Mouse (Mus musculus) heart, postnatal 14 days (tissue): ENCODE results near the gene F2rl3. TPM values are rescaled to one million over a fixed set of nuclear protein-coding genes. Genes with fewer than 3 reads are reported as not detected.

ENCODE experiments used
- DNase-seq, 2 experiments: peaks; one replicate each; pipeline ENCODE4 v3.0.0; 2021 to 2022
- intact Hi-C: fragments of 180-260 bp; cut with DNase I; formaldehyde crosslinking; loops from one replicate; pipeline ENCODE4 v1.15.1; 2025
- long read RNA-seq, 2 experiments: library from polyadenylated mRNA; stranded (forward); transcript quantifications; one replicate each; pipeline ENCODE4 v2.0.0; 2021
- total RNA-seq, 2 experiments: library from RNA; stranded (reverse); gene quantifications; 2 replicates each; pipeline ENCODE4 v1.2.3; 2021

The F2rl3 gene
- 1 to 10 TPM; 2.0 to 2.2 TPM for total RNA-seq
- long read RNA-seq, experiment 1, partial matches to known transcripts: 0 of 1 reads
- long read RNA-seq, experiment 1, other reads (novel, unspliced or antisense): 0 of 1 reads
- long read RNA-seq, experiment 2, transcript F2rl3-201 (2 exons, 1,751 nt): major isoform, 6 of 7 reads
- long read RNA-seq, experiment 2, partial matches to known transcripts: 0 of 7 reads
- long read RNA-seq, experiment 2, other reads (novel, unspliced or antisense): 0 of 7 reads

GRCm38 (mm10) chr8:72761322-72762051 lies at the start of gene F2rl3:
Gene F2rl3 (plus strand): TSS chr8:72761880.
- DNase-seq: peak in 1 of 2 experiments; percentile 28
- intact Hi-C loops: no loop called here

DNA sequence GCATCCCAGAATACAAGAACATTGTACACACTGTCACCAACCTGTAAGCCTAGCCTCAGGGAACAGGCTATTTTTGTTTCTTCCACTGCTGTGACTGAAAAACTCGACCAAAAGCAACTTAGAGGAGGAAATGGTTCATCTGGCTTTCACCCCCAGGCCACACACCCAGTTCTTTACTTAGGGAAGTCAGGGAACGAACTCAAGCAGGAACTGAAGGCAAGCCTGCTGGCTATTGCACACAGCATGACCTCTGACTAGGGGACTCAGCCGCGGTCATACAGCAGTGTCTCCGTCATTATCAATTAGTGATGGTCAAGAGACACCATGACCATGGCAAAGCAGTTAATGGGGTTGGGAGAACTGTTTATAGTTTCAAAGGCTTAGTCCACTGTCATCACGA lies 49.1 kb upstream of the F2rl3 start:
- intact Hi-C loops: no loop called here
- DNase-seq: no peak

DNA sequence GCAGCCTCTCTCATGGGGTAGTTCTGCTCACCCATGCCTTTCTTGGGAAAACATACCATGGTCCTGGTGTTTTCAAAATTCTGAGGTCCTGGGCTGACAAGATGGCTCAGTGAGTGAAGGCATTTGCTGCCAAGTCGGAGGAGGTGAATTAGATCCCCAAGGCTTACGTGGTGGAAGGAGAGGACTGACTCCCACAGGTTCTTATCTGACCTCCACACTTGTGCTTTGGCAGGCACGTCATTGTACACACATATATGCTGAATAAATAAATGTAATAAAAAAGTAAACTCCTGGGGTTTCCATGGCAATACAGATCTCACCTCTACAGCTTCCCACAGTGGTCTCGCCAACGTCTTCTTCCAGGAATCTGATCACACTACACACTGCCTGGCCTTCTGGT lies 45.1 kb upstream of the F2rl3 start:
- intact Hi-C loops: no loop called here
- no peak for DNase-seq

GRCm38 (mm10) chr8:72720541-72720940 lies 41.1 kb upstream of the F2rl3 start:
- DNase-seq: no peak
- intact Hi-C loops: no loop called here

- DNase-seq: peak; percentile 95 to 99
- intact Hi-C loops: no loop called here
These were observed 38.7 kb upstream of the F2rl3 start, which contains the start of gene Sin3b for GRCm38 (mm10) chr8:72722769-72723650. Gene Sin3b (plus strand): TSS chr8:72723285.

DNA sequence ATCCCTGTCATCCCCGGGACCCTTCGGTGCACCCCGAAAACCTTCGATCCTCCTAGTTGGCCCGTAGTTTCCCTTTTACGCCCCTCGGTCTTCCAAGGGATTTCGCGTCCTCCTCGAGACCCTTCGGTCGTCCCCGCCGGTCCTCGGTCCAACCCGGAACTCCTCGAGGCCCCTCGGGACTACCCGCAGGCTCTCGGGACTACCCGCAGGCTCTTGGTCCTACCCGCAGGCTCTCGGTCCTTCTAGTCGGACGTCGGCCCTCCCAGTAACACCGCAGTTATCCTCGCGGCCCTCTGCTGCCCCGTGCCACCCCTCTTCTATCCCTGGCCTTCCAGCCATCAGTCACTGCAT lies 38.1 kb upstream of the F2rl3 start:
- DNase-seq: peak; percentile 19 to 38
- intact Hi-C loops: no loop called here

DNA sequence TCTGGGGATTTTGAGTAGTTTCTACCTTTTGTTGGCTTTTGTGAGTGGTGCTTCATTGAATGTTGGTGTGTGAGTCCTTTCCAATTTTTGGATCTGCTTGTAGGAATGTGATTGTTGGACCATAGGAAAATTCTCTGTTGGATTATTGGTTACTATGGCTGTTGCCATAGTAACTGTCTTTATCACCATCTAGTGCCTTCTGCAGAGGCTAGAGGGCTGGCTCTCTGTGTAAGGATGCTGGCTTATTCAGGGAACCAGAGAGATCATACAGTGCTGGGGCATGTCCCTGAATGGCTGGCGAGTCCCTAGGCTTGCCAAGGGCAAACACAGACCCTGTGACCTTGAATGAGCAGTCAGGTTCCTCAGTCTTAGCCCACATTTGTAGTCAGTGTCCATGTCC lies 33.0 kb upstream of the F2rl3 start:
- DNase-seq: no peak
- intact Hi-C loops: no loop called here

DNA sequence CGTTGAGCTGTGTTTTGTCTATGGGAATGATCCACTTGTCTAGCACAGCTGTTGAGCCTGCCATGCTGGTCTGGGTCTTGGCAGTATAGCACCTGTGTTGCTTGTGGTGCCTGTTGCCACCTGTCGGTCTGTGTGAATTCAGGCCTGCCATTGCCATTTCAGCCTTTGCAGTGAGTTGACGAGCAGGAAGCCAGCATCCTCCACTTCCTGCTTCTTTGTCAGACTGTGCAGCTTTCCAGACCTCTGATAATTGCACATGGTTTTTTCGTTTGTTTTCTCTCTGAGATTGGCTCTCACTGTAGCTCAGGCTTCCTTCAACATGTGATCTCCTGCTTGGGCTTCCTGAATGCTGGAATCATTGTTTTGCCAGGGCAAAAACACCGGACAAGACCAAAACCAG lies 26.7 kb upstream of the F2rl3 start:
- no peak for DNase-seq
- intact Hi-C loops: no loop called here

DNA sequence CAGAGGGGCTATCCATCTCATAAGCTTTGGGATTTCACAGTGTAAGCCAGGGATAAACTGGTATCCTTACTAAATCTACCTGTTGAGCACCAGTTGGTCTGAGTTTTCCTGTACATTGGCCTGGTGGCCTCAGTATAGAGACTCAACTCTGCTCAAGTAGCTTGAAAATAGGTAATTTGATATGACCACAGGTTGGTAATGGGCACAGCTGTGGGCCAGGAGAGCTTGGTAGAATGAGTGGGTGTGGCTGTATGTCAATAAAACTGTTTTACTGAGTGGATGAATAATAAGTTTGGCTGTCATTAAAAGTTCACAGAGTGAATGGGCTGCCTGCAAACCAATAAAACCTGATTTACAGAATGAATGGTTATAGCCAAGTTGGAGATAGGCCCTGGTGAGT lies 24.8 kb upstream of the F2rl3 start:
- DNase-seq: no peak
- intact Hi-C loops: no loop called here

DNA sequence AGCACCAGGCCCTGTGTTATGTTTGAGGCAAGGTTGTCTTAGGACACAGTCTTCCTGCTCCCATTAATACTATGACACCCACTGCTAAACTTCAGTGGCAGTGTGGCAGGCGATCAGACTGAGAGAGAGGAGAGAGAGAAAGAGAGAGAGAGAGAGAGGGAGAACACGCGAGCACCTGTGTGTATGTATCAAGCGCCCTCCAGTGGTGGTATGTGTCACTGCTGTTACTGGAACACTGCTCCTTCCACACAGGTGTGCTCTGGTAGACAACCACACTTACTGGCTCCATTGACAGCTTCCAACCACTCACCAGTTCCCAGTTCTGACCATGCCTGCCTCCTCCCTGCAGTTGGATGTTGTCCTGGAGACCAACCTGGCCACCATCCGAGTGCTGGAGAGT lies 15.6 kb upstream of the F2rl3 start:
- DNase-seq: peak; percentile 36 to 50
- intact Hi-C loops: loop anchor here (2.0 to 10.0 kb wide), 3 partner anchors 65 to 341 kb away; partner anchors contain the start of gene Slc35e1

- intact Hi-C loops: loop anchor here (5.0 to 10.0 kb wide), 2 partner anchors 258 to 345 kb away; partner anchors contain the start of gene Slc35e1
- no peak for DNase-seq
These were observed 11.8 kb upstream of the F2rl3 start for GRCm38 (mm10) chr8:72749846-72750245.

- no peak for DNase-seq
- intact Hi-C loops: no loop called here
These were observed 11.4 kb upstream of the F2rl3 start for GRCm38 (mm10) chr8:72750266-72750665.

GRCm38 (mm10) chr8:72751126-72751525 lies 10.6 kb upstream of the F2rl3 start:
- no peak for DNase-seq
- intact Hi-C loops: no loop called here

- intact Hi-C loops: no loop called here
- DNase-seq: peak in 1 of 2 experiments; percentile 1
These were observed 9.4 kb upstream of the F2rl3 start for GRCm38 (mm10) chr8:72752289-72752688.

- intact Hi-C loops: no loop called here
These were observed 8.5 kb upstream of the F2rl3 start for GRCm38 (mm10) chr8:72753165-72753564.

DNA sequence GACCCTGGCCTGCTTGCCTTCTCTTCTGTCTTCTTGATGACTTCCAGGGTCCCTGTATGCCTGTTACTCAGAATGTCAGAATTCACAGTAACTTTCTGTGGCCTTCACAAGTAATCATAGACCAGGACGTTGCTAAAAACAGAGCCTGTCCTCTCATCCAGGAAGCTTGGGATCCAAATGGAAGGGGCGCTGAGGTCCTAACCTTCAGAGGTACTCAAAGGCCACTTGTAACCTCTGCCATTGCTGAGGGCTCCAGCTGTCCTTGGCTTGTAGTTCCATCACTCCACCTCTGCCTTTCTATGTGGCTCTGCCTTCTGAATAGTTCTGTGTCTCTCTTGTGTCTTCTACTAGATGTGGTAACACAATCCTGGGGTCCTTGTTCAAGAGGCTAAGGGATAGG lies 7.9 kb upstream of the F2rl3 start:
- intact Hi-C loops: no loop called here
- no peak for DNase-seq

More at GRCm38 (mm10) chr8:72753165-72753564, 8.5 kb upstream of the F2rl3 start:
- no peak for DNase-seq

- intact Hi-C loops: no loop called here
- no peak for DNase-seq
These were observed 5.6 kb upstream of the F2rl3 start for GRCm38 (mm10) chr8:72756031-72756430.

- no peak for DNase-seq
- intact Hi-C loops: no loop called here
These were observed 4.8 kb upstream of the F2rl3 start for GRCm38 (mm10) chr8:72756771-72757390.

DNA sequence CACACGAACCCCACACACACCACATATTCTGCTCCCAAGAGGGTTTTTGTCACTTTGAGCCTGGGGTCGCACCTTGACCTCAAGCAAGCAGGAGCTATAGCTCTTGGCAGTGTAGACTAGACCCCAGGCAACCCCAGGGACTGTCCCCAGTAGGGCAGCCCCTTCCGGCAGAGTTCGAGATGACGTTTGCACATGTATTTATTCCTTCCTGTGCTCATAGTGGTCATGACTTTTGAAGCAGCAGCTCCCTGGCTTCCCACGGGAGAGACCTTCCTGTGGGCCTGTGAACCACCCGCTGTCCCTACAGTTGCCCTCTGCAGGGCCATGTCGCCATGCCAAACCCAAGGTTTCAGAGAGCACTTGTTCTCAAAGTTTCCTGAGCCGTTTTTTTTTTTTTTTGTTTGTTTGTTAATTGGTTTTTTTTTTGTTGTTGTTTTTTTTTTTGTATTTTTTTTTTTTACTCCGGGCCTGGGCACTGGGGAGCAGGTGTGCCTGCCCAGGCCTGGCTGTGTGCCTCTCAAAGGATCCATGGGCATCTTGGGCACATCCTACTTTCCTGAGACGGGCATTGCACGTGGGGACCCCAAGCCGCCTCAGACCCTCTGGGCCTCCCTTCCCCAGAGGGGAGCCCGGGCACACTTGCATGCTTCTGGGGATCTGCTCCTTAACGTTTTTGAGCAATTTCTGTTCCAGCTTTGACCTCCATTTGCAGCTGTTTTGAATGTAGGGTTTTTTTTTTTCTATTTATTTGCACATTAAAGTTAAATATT lies 4.1 kb upstream of the F2rl3 start:
- intact Hi-C loops: no loop called here
- DNase-seq: no peak

- intact Hi-C loops: no loop called here
These were observed 3.4 kb upstream of the F2rl3 start for GRCm38 (mm10) chr8:72758310-72758709.

More at GRCm38 (mm10) chr8:72758310-72758709, 3.4 kb upstream of the F2rl3 start:
- DNase-seq: no peak
